Mouse (Mus musculus) heart, embryonic 16.5 days (tissue): ENCODE results near the gene Arhgef12. TPM values are rescaled to one million over a fixed set of nuclear protein-coding genes. Genes with fewer than 3 reads are reported as not detected.

Experiments used
- ATAC-seq: fragments of 200-750 bp; cut with Nextera tagmentation; replicated peaks from 2 replicates; pipeline ENCODE4 v1.8.0; 2017; ENCODE audit warnings: moderate number of reproducible peaks; ENCODE audit not compliant: insufficient read depth, low FRiP score; ENCODE audit errors: extremely low read depth
- H3K27ac ChIP-seq: fragments of 300-500 bp; sonication (generic); 2 replicates; pipeline ENCODE4 v1.5.1; 2014; ENCODE audit warnings: mild to moderate bottlenecking, low read length, control low read depth, moderate library complexity
- H3K27me3 ChIP-seq: fragments of 300-500 bp; sonication (generic); 2 replicates; pipeline ENCODE4 v1.6.1; 2014; ENCODE audit warnings: low read length, mixed read lengths; ENCODE audit not compliant: control insufficient read depth, insufficient read depth
- H3K36me3 ChIP-seq: fragments of 300-500 bp; sonication (generic); 2 replicates; pipeline ENCODE4 v1.6.1; 2014; ENCODE audit not compliant: control insufficient read depth, insufficient read depth
- H3K4me1 ChIP-seq: fragments of 300-500 bp; sonication (generic); 2 replicates; pipeline ENCODE4 v1.6.1; 2014; ENCODE audit warnings: low read length, mixed read lengths; ENCODE audit not compliant: control insufficient read depth, insufficient read depth
- H3K4me2 ChIP-seq: fragments of 300-500 bp; sonication (generic); 2 replicates; pipeline ENCODE4 v1.6.1; 2014; ENCODE audit warnings: low read depth, mild to moderate bottlenecking, control low read depth, low read length
- H3K4me3 ChIP-seq: fragments of 300-500 bp; sonication (generic); 2 replicates; pipeline ENCODE4 v1.5.1; 2014; ENCODE audit warnings: mild to moderate bottlenecking, control low read depth, low read length
- H3K9ac ChIP-seq: fragments of 300-500 bp; sonication (generic); 2 replicates; pipeline ENCODE4 v1.6.1; 2014; ENCODE audit warnings: low read length, control low read depth
- H3K9me3 ChIP-seq: fragments of 300-500 bp; sonication (generic); replicated peaks from 2 replicates; pipeline ENCODE4 v1.6.1; 2016; ENCODE audit warnings: low read length; ENCODE audit not compliant: control insufficient read depth
- WGBS: fragments of 180-500 bp; shearing (Covaris S2); extraction: QIAGEN DNeasy Blood & Tissue Kit; methylation state at CpG from one replicate; pipeline ENCODE4 v1.1.7; 2014; 5-methylcytosine and 5-hydroxymethylcytosine counted together
- polyA plus RNA-seq: library from polyadenylated mRNA; unstranded; fragments of >200 nt; fragmentation: Nextera tagmentation; extraction: Ambion mirVana; gene quantifications from 2 replicates; pipeline ENCODE4 v1.2.1, GENCODE M21; 2015

Gene Arhgef12
- polyA plus RNA-seq, 1 experiment from 2014 or later = 10.9 TPM

DNA sequence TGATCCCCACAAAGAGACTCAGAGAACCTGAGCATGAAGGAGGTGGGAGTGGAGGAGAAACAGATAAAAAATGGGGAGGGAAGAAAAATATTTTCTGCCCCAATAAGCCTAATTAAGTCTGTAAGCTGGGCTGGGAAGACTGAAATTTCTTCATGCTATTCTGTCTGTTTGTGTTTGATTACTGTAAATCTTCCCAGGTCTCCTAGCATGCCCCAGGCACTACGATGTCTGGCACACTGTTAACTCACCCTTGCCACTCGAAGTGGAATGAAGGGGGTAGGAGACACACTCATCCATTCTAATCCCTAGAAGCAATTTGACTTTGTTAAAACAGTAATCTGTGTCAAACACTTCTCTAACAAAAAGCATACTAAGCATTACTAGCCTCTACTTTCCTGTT, 35.3 kb downstream of the Arhgef12 start:
- WGBS = 53% methylated on average over 2 of the region's 2 CpGs
- ATAC-seq = no peak
- Histone ChIP-seq H3K4me3 (no peak overlapping the region), H3K9me3 (no peaks in the 10 kb centered on the region), H3K27me3 (no peaks in the 10 kb centered on the region), H3K4me1 (peaks cover 30% of the 10 kb centered on the region), H3K4me2 (no peak overlapping the region), H3K27ac (no peak overlapping the region), H3K36me3 (no peaks in the 10 kb centered on the region), H3K9ac (no peak overlapping the region)

DNA sequence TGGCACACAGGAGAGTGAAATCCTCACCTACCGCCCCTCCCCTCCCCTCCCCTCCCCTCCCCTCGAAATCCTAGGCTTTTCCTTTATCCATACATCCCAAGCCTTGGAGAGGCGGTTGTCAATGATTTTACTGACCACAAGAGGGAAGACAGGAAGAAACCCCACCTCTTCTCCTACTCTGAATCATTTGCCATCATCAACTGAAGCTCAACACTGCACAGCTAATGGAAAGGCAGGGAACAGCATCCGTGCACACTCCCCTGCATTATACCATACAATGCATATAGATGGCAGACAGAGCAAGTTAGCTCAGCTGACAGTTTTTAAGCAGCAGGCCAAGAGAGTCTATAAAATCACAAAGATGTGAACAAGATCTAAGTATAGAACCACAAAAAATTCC, 35.9 kb downstream of the Arhgef12 start:
- Histone ChIP-seq H3K4me1 (peaks cover 30% of the 10 kb centered on the region), H3K4me2 (no peak overlapping the region), H3K27me3 (no peaks in the 10 kb centered on the region), H3K9me3 (no peaks in the 10 kb centered on the region), H3K9ac (no peak overlapping the region), H3K27ac (no peak overlapping the region), H3K36me3 (no peaks in the 10 kb centered on the region), H3K4me3 (no peak overlapping the region)
- ATAC-seq = no peak
- WGBS = 46% methylated on average over 4 of the region's 4 CpGs

- no peaks in the 10 kb centered on the region for H3K27me3 ChIP-seq
- no peak overlapping the region for H3K9ac ChIP-seq
- ATAC-seq = no peak
- WGBS = 79% methylated on average over 4 of the region's 4 CpGs
- no peaks in the 10 kb centered on the region for H3K36me3 ChIP-seq
- H3K4me3 ChIP-seq = no peak overlapping the region
- H3K4me1 ChIP-seq = peaks cover 30% of the 10 kb centered on the region
- no peak overlapping the region for H3K27ac ChIP-seq
- no peaks in the 10 kb centered on the region for H3K9me3 ChIP-seq
- no peak overlapping the region for H3K4me2 ChIP-seq
Observed at GRCm38 (mm10) chr9:43070566-43070965, 36.5 kb downstream of the Arhgef12 start.

- ATAC-seq = no peak
- WGBS = 81% methylated on average over 2 of the region's 2 CpGs
- no peaks in the 10 kb centered on the region for H3K9me3 ChIP-seq
- peaks cover 32% of the 10 kb centered on the region for H3K4me1 ChIP-seq
- no peak overlapping the region for H3K4me3 ChIP-seq
- no peaks in the 10 kb centered on the region for H3K36me3 ChIP-seq
- H3K27me3 ChIP-seq = no peaks in the 10 kb centered on the region
- no peak overlapping the region for H3K4me2 ChIP-seq
- no peak overlapping the region for H3K27ac ChIP-seq
- H3K9ac ChIP-seq = no peak overlapping the region
Observed at GRCm38 (mm10) chr9:43070153-43070552, 36.9 kb downstream of the Arhgef12 start.

DNA sequence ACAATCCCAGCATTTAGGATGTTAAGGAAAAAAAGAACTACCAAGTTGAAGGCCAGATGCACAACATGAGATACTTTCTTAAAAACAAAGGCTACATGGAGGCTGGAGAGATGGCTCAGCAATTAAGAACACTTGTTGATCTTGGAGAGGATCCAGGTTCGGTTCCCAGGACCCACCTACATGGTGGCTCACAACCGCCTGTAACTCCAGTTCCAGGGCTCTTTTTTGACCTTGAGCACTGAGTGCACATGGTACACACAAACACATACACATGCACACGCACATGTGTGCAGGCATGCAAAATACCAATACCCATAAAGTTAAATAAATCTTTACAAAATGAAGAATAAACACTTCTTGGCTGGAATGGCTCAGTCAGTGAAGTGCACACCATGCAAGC, 39.1 kb downstream of the Arhgef12 start:
- Histone ChIP-seq H3K9ac (no peak overlapping the region), H3K27me3 (no peaks in the 10 kb centered on the region), H3K9me3 (no peaks in the 10 kb centered on the region), H3K4me1 (peaks cover 35% of the 10 kb centered on the region), H3K4me2 (no peak overlapping the region), H3K4me3 (no peak overlapping the region), H3K36me3 (no peaks in the 10 kb centered on the region), H3K27ac (no peak overlapping the region)
- ATAC-seq = no peak
- WGBS = 69% methylated on average over 3 of the region's 3 CpGs

DNA sequence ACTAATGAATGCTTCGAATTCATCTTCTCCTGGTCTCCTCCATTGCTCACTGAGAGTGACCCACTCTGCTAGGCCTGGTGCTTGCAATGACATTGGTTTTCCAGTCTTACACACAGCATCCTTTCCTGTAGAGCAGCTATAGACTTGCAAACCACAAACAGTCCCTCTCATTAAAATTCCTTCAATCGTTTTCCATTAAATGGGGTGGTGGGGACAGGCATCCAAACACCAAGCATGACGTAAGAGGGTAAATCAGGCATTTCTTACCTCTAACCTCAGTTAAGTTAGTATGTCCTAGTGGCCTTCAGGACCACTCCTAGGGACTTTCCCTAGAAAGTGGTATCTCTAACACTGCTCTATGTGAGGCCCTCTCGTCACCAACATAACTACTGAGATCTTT, 41.8 kb downstream of the Arhgef12 start:
- no peak overlapping the region for H3K9ac ChIP-seq

GRCm38 (mm10) chr9:43061545-43061944, 45.5 kb downstream of the Arhgef12 start:
- H3K36me3 ChIP-seq = no peaks in the 10 kb centered on the region
- H3K27ac ChIP-seq = no peak overlapping the region
- no peaks in the 10 kb centered on the region for H3K27me3 ChIP-seq
- no peak overlapping the region for H3K4me3 ChIP-seq
- H3K9ac ChIP-seq = no peak overlapping the region
- ATAC-seq = no peak
- H3K9me3 ChIP-seq = no peaks in the 10 kb centered on the region
- H3K4me1 ChIP-seq = peaks cover 14% of the 10 kb centered on the region
- no peak overlapping the region for H3K4me2 ChIP-seq
- 67% methylated on average over 1 of the region's 1 CpGs for WGBS

More for the DNA sequence above, 41.8 kb downstream of the Arhgef12 start:
- no peak overlapping the region for H3K27ac ChIP-seq
- no peaks in the 10 kb centered on the region for H3K27me3 ChIP-seq
- 76% methylated on average over 4 of the region's 4 CpGs for WGBS
- peaks cover 29% of the 10 kb centered on the region for H3K4me1 ChIP-seq
- ATAC-seq = no peak
- H3K4me2 ChIP-seq = no peak overlapping the region
- H3K36me3 ChIP-seq = no peaks in the 10 kb centered on the region
- H3K4me3 ChIP-seq = no peak overlapping the region
- H3K9me3 ChIP-seq = no peaks in the 10 kb centered on the region

- no peak overlapping the region for H3K9ac ChIP-seq
- H3K4me1 ChIP-seq = peaks cover 19% of the 10 kb centered on the region
- no peaks in the 10 kb centered on the region for H3K27me3 ChIP-seq
- no peak overlapping the region for H3K4me2 ChIP-seq
- peaks cover 4% of the 10 kb centered on the region; the same call in 1 of the 2 replicates for H3K36me3 ChIP-seq
- 0 out of 2 replicates have a peak, but pooled peaks cover 3% of the 10 kb centered on the region for H3K9me3 ChIP-seq
- no peak overlapping the region for H3K4me3 ChIP-seq
- no peak for ATAC-seq
- H3K27ac ChIP-seq = no peak overlapping the region
- 87% methylated on average over 2 of the region's 2 CpGs for WGBS
Observed at GRCm38 (mm10) chr9:43050391-43050790, 56.6 kb downstream of the Arhgef12 start.

GRCm38 (mm10) chr9:43044481-43044880, 62.6 kb downstream of the Arhgef12 start:
- no peak for ATAC-seq
- no peaks in the 10 kb centered on the region for H3K9me3 ChIP-seq
- H3K36me3 ChIP-seq = peaks cover 4% of the 10 kb centered on the region; the same call in 1 of the 2 replicates
- no peak overlapping the region for H3K4me3 ChIP-seq
- peak overlapping the region; percentile 27; the same call in 1 of the 2 replicates for H3K27ac ChIP-seq
- H3K4me1 ChIP-seq = peaks cover 16% of the 10 kb centered on the region
- no peak overlapping the region for H3K9ac ChIP-seq
- no peak overlapping the region for H3K4me2 ChIP-seq
- H3K27me3 ChIP-seq = no peaks in the 10 kb centered on the region
